Mouse (Mus musculus): Measurements from ENCODE around the gene Nup98.

DNA sequence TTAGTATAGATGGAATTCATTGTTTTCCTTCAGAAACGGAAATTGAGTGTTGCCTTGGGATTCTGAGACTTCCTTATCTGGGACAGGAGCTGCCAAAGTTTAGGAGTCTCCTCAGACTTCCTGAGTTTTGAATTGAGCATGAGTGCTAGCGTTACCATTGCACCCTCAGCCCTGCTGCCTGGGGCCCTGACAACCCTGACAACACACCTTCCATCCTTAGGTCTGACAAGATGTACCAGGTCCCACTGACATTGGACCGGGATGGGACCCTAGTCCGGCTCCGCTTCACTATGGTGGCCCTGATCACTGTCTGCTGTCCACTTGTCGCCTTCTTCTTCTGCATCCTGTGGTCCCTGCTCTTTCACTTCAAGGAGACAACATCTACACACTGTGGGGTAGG lies 16.1 kb upstream of the Nup98 start:
- TF ChIP-seq CTCF (IDR thresholded peaks at IDR 0.05; ENCODE audit: low read depth, low read length) (no peak), POLR2A (IDR thresholded peaks at IDR 0.05; ENCODE audit: extremely low read depth, insufficient read depth, low read length) (no peak)
